Mouse (Mus musculus) adrenal gland, postnatal 25 days (tissue): ENCODE data around the gene Il5. TPM values are rescaled to one million over a fixed set of nuclear protein-coding genes. Genes with fewer than 3 reads are reported as not detected.

ENCODE experiments used
- DNase-seq: peaks from one replicate; pipeline ENCODE4 v3.0.0; 2021; ENCODE audit warnings: mixed read lengths
- microRNA-seq, 2 experiments: library from miRNA; unstranded; fragments of <30 nt; microRNA quantifications; one replicate each; pipeline ENCODE4 v1.2.0; 2021
- total RNA-seq: library from RNA; stranded (reverse); gene quantifications from 2 replicates; pipeline ENCODE4 v1.2.3, GENCODE M21; 2021

The Il5 gene
- total RNA-seq, 1 experiment from 2014 or later, result not detected

GRCm38 (mm10) chr11:53771001-53771744 is 50.6 kb downstream of the Il5 start:
- DNase-seq, result no peak

GRCm38 (mm10) chr11:53772536-53772935 is 51.9 kb downstream of the Il5 start:
- no peak for DNase-seq

- no peak for DNase-seq
Measured at GRCm38 (mm10) chr11:53773087-53773486, 52.5 kb downstream of the Il5 start, which contains the start of gene Gm17334. TSS of gene Gm17334 (minus strand) at chr11:53773187.

DNA sequence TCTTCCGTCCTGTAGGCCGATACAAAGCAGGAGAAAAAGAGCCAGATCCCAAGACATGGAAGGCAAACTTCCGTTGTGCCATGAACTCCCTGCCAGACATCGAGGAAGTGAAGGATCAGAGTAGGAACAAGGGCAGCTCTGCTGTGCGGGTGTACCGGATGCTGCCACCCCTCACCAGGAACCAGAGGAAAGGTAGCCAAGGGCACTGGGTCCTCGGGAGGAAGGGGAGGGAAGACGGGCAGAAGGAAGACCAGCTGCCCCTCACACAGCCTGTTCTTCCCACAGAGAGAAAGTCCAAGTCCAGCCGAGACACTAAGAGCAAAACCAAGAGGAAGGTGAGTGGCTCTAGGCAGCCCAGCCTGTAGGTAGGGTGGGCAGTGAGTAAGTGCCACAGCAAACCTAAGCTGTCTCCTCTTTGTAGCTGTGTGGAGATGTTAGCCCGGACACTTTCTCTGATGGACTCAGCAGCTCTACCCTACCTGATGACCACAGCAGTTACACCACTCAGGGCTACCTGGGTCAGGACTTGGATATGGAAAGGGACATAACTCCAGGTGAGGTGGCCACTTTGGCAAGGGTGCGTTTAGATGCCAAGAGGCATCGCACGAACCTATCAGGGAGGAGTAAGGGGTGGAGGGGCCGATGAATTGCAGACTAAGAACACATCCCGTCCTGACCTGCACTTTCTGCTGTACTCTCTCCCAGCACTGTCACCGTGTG is 53.2 kb downstream of the Il5 start:
- no peak for DNase-seq

Small RNA genes lying within 50 kb of the gene (microRNA-seq; reads per million reads assigned to microRNA genes)
- gene Mir7671, result 0 reads per million in 2 experiments

Other genes with a start within 250 kb of the Il5 start
- not detected in 2 replicates for gene Gm9945, start 240.6 kb upstream of the Il5 start, total RNA-seq
- 0.30 and 0.33 TPM in 2 replicates for gene Sowaha, start 240.5 kb upstream of the Il5 start, total RNA-seq
- gene Sept8, start 201.5 kb upstream of the Il5 start, total RNA-seq, result 44.5 and 44.6 TPM in 2 replicates
- 27.0 and 31.9 TPM in 2 replicates for gene Kif3a, start 153.4 kb upstream of the Il5 start, total RNA-seq
- gene Il4, start 102.1 kb upstream of the Il5 start, total RNA-seq, result not detected in 2 replicates
- gene Il13, start 86.1 kb upstream of the Il5 start, total RNA-seq, result not detected in 2 replicates
- gene Rad50, start 13.5 kb upstream of the Il5 start, total RNA-seq, result 19.7 and 22.0 TPM in 2 replicates
- gene Irf1, start 49.2 kb downstream of the Il5 start, total RNA-seq, result 30.4 and 33.8 TPM in 2 replicates
- 1.9 TPM in 1 of 2 replicates, not detected in the other for gene Gm17334, start 52.4 kb downstream of the Il5 start, total RNA-seq
- 12.0 and 19.8 TPM in 2 replicates for gene Gm12216, start 138.5 kb downstream of the Il5 start, total RNA-seq
- gene Slc22a5, start 170.9 kb downstream of the Il5 start, total RNA-seq, result 29.0 and 39.4 TPM in 2 replicates